Mouse (Mus musculus) embryonic facial prominence, embryonic 15.5 days (tissue): ENCODE results near the gene Ccdc12. TPM values are rescaled to one million over a fixed set of nuclear protein-coding genes. Genes with fewer than 3 reads are reported as not detected.

Experiments
- ATAC-seq: fragments of 200-750 bp; cut with Nextera tagmentation; 2 replicates; pipeline ENCODE4 v1.8.0; 2017; ENCODE audit warnings: low read depth, moderate TSS enrichment; ENCODE audit not compliant: insufficient number of reproducible peaks, low FRiP score, low TSS enrichment
- H3K27ac ChIP-seq: fragments of 300-500 bp; sonication (generic); replicated peaks from 2 replicates; pipeline ENCODE4 v1.5.1; 2015; ENCODE audit warnings: mild to moderate bottlenecking, inconsistent platforms
- H3K27me3 ChIP-seq: fragments of 300-500 bp; sonication (generic); 2 replicates; pipeline ENCODE4 v1.6.1; 2015; ENCODE audit warnings: inconsistent platforms
- H3K36me3 ChIP-seq: fragments of 300-500 bp; sonication (generic); 2 replicates; pipeline ENCODE4 v1.6.1; 2015; ENCODE audit warnings: mild to moderate bottlenecking, inconsistent platforms
- H3K4me1 ChIP-seq: fragments of 300-500 bp; sonication (generic); 2 replicates; pipeline ENCODE4 v1.6.1; 2015; ENCODE audit warnings: inconsistent platforms
- H3K4me2 ChIP-seq: fragments of 300-500 bp; sonication (generic); replicated peaks from 2 replicates; pipeline ENCODE4 v1.6.1; 2015; ENCODE audit warnings: mild to moderate bottlenecking, inconsistent platforms
- H3K4me3 ChIP-seq: fragments of 300-500 bp; sonication (generic); replicated peaks from 2 replicates; pipeline ENCODE4 v1.5.1; 2015; ENCODE audit warnings: mild to moderate bottlenecking, inconsistent platforms
- H3K9ac ChIP-seq: fragments of 300-500 bp; sonication (generic); 2 replicates; pipeline ENCODE4 v1.6.1; 2015; ENCODE audit warnings: inconsistent platforms
- H3K9me3 ChIP-seq: fragments of 300-500 bp; sonication (generic); replicated peaks from 2 replicates; pipeline ENCODE4 v1.6.1; 2016; ENCODE audit warnings: inconsistent platforms
- WGBS: fragments of 180-500 bp; shearing (Covaris S2); methylation state at CpG from one replicate; pipeline ENCODE4 v1.1.7; 2015; 5-methylcytosine and 5-hydroxymethylcytosine counted together
- polyA plus RNA-seq: library from polyadenylated mRNA; unstranded; fragments of >200 nt; fragmentation: Nextera tagmentation; extraction: Ambion mirVana; gene quantifications from 2 replicates; pipeline ENCODE4 v1.2.1, GENCODE M21; 2015

Ccdc12 gene
- polyA plus RNA-seq, 1 experiment from 2014 or later = 131 TPM

GRCm38 (mm10) chr9:110689261-110689779 lies 33.0 kb downstream of the Ccdc12 start:
- H3K4me1 ChIP-seq = peaks cover 19% of the 10 kb centered on the region
- peaks cover 9% of the 10 kb centered on the region for H3K36me3 ChIP-seq
- no peaks in the 10 kb centered on the region for H3K9me3 ChIP-seq
- no peak overlapping the region for H3K9ac ChIP-seq
- WGBS = 93% methylated on average over 8 of the region's 8 CpGs
- H3K4me2 ChIP-seq = no peak overlapping the region
- H3K4me3 ChIP-seq = no peak overlapping the region
- no peak for ATAC-seq
- no peak overlapping the region for H3K27ac ChIP-seq
- no peaks in the 10 kb centered on the region for H3K27me3 ChIP-seq

- Histone ChIP-seq H3K4me2 (no peak overlapping the region), H3K9me3 (no peaks in the 10 kb centered on the region), H3K27me3 (no peaks in the 10 kb centered on the region), H3K4me3 (no peak overlapping the region), H3K36me3 (peaks cover 18% of the 10 kb centered on the region), H3K27ac (no peak overlapping the region), H3K9ac (no peak overlapping the region), H3K4me1 (no peaks in the 10 kb centered on the region)
- WGBS = 81% methylated on average over 4 of the region's 4 CpGs
- no peak for ATAC-seq
These were observed 39.0 kb downstream of the Ccdc12 start for GRCm38 (mm10) chr9:110695165-110695755.

GRCm38 (mm10) chr9:110696427-110696826 lies 40.1 kb downstream of the Ccdc12 start:
- Histone ChIP-seq H3K9me3 (no peaks in the 10 kb centered on the region), H3K4me1 (no peaks in the 10 kb centered on the region), H3K27ac (peak overlapping the region; percentile 29; the same call in 1 of the 2 replicates), H3K36me3 (peaks cover 18% of the 10 kb centered on the region), H3K27me3 (no peaks in the 10 kb centered on the region), H3K9ac (no peak overlapping the region), H3K4me3 (no peak overlapping the region), H3K4me2 (no peak overlapping the region)
- no peak for ATAC-seq
- WGBS = 82% methylated on average over 5 of the region's 5 CpGs

- Histone ChIP-seq H3K4me1 (no peaks in the 10 kb centered on the region), H3K4me3 (no peak overlapping the region), H3K27me3 (no peaks in the 10 kb centered on the region), H3K9ac (no peak overlapping the region), H3K27ac (no peak overlapping the region; the same call in 1 of the 2 replicates), H3K36me3 (peaks cover 18% of the 10 kb centered on the region), H3K4me2 (no peak overlapping the region), H3K9me3 (no peaks in the 10 kb centered on the region)
- no peak for ATAC-seq
- 73% methylated on average over 3 of the region's 3 CpGs for WGBS
These were observed 41.2 kb downstream of the Ccdc12 start for GRCm38 (mm10) chr9:110697465-110697864.

- no peak overlapping the region for H3K4me3 ChIP-seq
- 70% methylated on average over 3 of the region's 3 CpGs for WGBS
These were observed 43.3 kb downstream of the Ccdc12 start for GRCm38 (mm10) chr9:110699574-110699973.

GRCm38 (mm10) chr9:110701114-110702032 lies 45.1 kb downstream of the Ccdc12 start:
- no peak overlapping the region for H3K4me3 ChIP-seq
- no peaks in the 10 kb centered on the region for H3K27me3 ChIP-seq
- H3K4me2 ChIP-seq = no peak overlapping the region
- H3K36me3 ChIP-seq = no peaks in the 10 kb centered on the region
- ATAC-seq = no peak
- no peaks in the 10 kb centered on the region for H3K4me1 ChIP-seq
- no peaks in the 10 kb centered on the region for H3K9me3 ChIP-seq
- WGBS = 79% methylated on average over 11 of the region's 12 CpGs
- no peak overlapping the region for H3K9ac ChIP-seq
- no peak overlapping the region for H3K27ac ChIP-seq

More at GRCm38 (mm10) chr9:110699574-110699973, 43.3 kb downstream of the Ccdc12 start:
- Histone ChIP-seq H3K9me3 (no peaks in the 10 kb centered on the region), H3K27me3 (no peaks in the 10 kb centered on the region), H3K27ac (no peak overlapping the region), H3K4me1 (no peaks in the 10 kb centered on the region), H3K9ac (no peak overlapping the region), H3K36me3 (peaks cover 7% of the 10 kb centered on the region), H3K4me2 (no peak overlapping the region)
- ATAC-seq = no peak

- Histone ChIP-seq H3K9ac (no peak overlapping the region), H3K9me3 (no peaks in the 10 kb centered on the region), H3K27me3 (no peaks in the 10 kb centered on the region), H3K4me3 (no peak overlapping the region), H3K4me2 (no peak overlapping the region), H3K4me1 (no peaks in the 10 kb centered on the region), H3K27ac (no peak overlapping the region), H3K36me3 (no peaks in the 10 kb centered on the region)
- no peak for ATAC-seq
- WGBS = 82% methylated on average over 1 of the region's 1 CpGs
These were observed 46.5 kb downstream of the Ccdc12 start for GRCm38 (mm10) chr9:110702848-110703247.

- ATAC-seq = no peak
- Histone ChIP-seq H3K36me3 (0 out of 2 replicates have a peak, but pooled peaks cover 6% of the 10 kb centered on the region), H3K27ac (no peak overlapping the region), H3K4me1 (no peaks in the 10 kb centered on the region), H3K4me2 (no peak overlapping the region), H3K4me3 (no peak overlapping the region), H3K27me3 (no peaks in the 10 kb centered on the region), H3K9ac (no peak overlapping the region), H3K9me3 (no peaks in the 10 kb centered on the region)
- WGBS = 91% methylated on average over 6 of the region's 6 CpGs
These were observed 47.6 kb downstream of the Ccdc12 start for GRCm38 (mm10) chr9:110703951-110704350.

GRCm38 (mm10) chr9:110706784-110707183 lies 50.5 kb downstream of the Ccdc12 start:
- no peak overlapping the region for H3K4me3 ChIP-seq
- peaks cover 8% of the 10 kb centered on the region; the same call in 1 of the 2 replicates for H3K36me3 ChIP-seq
- H3K9ac ChIP-seq = no peak overlapping the region
- no peak overlapping the region for H3K4me2 ChIP-seq
- H3K4me1 ChIP-seq = peaks cover 16% of the 10 kb centered on the region
- 69% methylated on average over 5 of the region's 5 CpGs for WGBS
- no peak for ATAC-seq
- no peaks in the 10 kb centered on the region for H3K27me3 ChIP-seq
- no peak overlapping the region for H3K27ac ChIP-seq
- no peaks in the 10 kb centered on the region for H3K9me3 ChIP-seq

- H3K27ac ChIP-seq = peak overlapping the region; percentile 56; the same call in 1 of the 2 replicates
- no peaks in the 10 kb centered on the region for H3K9me3 ChIP-seq
- peaks cover 16% of the 10 kb centered on the region for H3K4me1 ChIP-seq
- H3K27me3 ChIP-seq = no peaks in the 10 kb centered on the region
- peak overlapping the region; percentile 29 for H3K4me3 ChIP-seq
- H3K36me3 ChIP-seq = peaks cover 19% of the 10 kb centered on the region; the same call in 1 of the 2 replicates
- H3K4me2 ChIP-seq = peak overlapping the region; percentile 42
- no peak overlapping the region for H3K9ac ChIP-seq
- WGBS = 34% methylated on average over 5 of the region's 5 CpGs
- peak; percentile 74 for ATAC-seq
These were observed 53.4 kb downstream of the Ccdc12 start for GRCm38 (mm10) chr9:110709640-110710258.

GRCm38 (mm10) chr9:110711532-110711931 lies 55.2 kb downstream of the Ccdc12 start:
- H3K9me3 ChIP-seq = no peaks in the 10 kb centered on the region
- H3K36me3 ChIP-seq = peaks cover 24% of the 10 kb centered on the region; the same call in 1 of the 2 replicates
- no peak overlapping the region for H3K27ac ChIP-seq
- H3K4me2 ChIP-seq = no peak overlapping the region
- WGBS = 82% methylated on average over 1 of the region's 1 CpGs
- no peak for ATAC-seq
- H3K4me1 ChIP-seq = peaks cover 17% of the 10 kb centered on the region
- no peak overlapping the region for H3K9ac ChIP-seq
- no peak overlapping the region for H3K4me3 ChIP-seq
- no peaks in the 10 kb centered on the region for H3K27me3 ChIP-seq
